Mouse (Mus musculus) cerebellum, postnatal 4 days (tissue): Measurements from ENCODE around the gene Olfr606.
"Not testable (repeated sequence)": the region's sequence is repeated elsewhere in the genome, so short reads cannot be mapped to it uniquely, and the experiment has no call there.

Source experiments
- DNase-seq, 2 experiments: peaks; one replicate each; pipeline ENCODE4 v3.0.0; 2022; ENCODE audit warnings: low spot score in 2 of 2, mixed read lengths in 1 of 2

Gene Olfr606

GRCm38 (mm10) chr7:103448746-103449145 is at the start of gene Olfr606:
Olfr606 (plus strand) TSS chr7:103449046.
- no peak for DNase-seq

GRCm38 (mm10) chr7:103406521-103407055 is 42.3 kb upstream of the Olfr606 start:
- DNase-seq, result not testable (repeated sequence)

- DNase-seq, result not testable (repeated sequence)
These were observed 34.1 kb upstream of the Olfr606 start, which contains the start of gene Usp17lc for GRCm38 (mm10) chr7:103414772-103415171. Usp17lc (plus strand) TSS chr7:103415072.

- no peak for DNase-seq
These were observed 3.5 kb upstream of the Olfr606 start, which contains the start of gene Olfr605 for GRCm38 (mm10) chr7:103445339-103445738. Olfr605 (minus strand) TSS chr7:103445439.

GRCm38 (mm10) chr7:103460590-103460989 is 11.7 kb downstream of the Olfr606 start:
- no peak for DNase-seq

GRCm38 (mm10) chr7:103469577-103469976 is 20.7 kb downstream of the Olfr606 start, which contains the start of gene Olfr608:
Olfr608 (plus strand) TSS chr7:103469877.
- DNase-seq, result no peak

- DNase-seq, result not testable (repeated sequence)
These were observed 28.3 kb downstream of the Olfr606 start for GRCm38 (mm10) chr7:103477106-103477505.

GRCm38 (mm10) chr7:103497962-103498361 is 49.1 kb downstream of the Olfr606 start, which contains the start of gene Olfr609:
Olfr609 (minus strand) TSS chr7:103498062.
- DNase-seq, result no peak
